17 mouse cellular contexts compared by ENCODE assay signal in genomic region chr7:145114145-145114544, GRCm38 (mm10).
DNase-seq lines count a peak whose midpoint lies in the region; ATAC-seq and TF ChIP-seq lines count a peak whose summit lies in the region.
"Had no signal": no experiment of that assay in that cellular context is flagged by ENCODE, and none has a peak within 500 bp of the region (broad histone marks: within the 10 kb centered on the region; RNA-seq: fewer than 3 reads in every experiment).

No protein-coding gene starts in this region.

- no peaks in the 10 kb centered on the region for H3K27me3 ChIP-seq in heart, adult 2 months (ENCODE audit: control insufficient read depth, insufficient read depth, low read length)
- H3K27me3 ChIP-seq in kidney, postnatal 0 days (ENCODE audit: insufficient read depth, low read length), result no peaks in the 10 kb centered on the region
- H3K27me3 ChIP-seq in limb, embryonic 10.5 days (ENCODE audit: low read depth, poor library complexity, severe bottlenecking), result no peaks in the 10 kb centered on the region
- H3K27me3 ChIP-seq: limb, embryonic 13.5 days; stomach, embryonic 15.5 days had no signal

- no peak for ATAC-seq in kidney, postnatal 0 days (replicated peaks; ENCODE audit: low FRiP score, low read depth)
- ATAC-seq: forebrain, embryonic 14.5 days; hindbrain, embryonic 16.5 days had no signal

- peak overlapping the region; percentile 2; the same call in 1 of the 2 replicates for H3K27ac ChIP-seq in heart, adult 2 months
- no peak overlapping the region for H3K27ac ChIP-seq in kidney, postnatal 0 days
- H3K27ac ChIP-seq in limb, embryonic 10.5 days, result peak overlapping the region; percentile 39
- H3K27ac ChIP-seq: limb, embryonic 13.5 days; stomach, embryonic 15.5 days had no signal

- 68% methylated on average over 2 of the region's 2 CpGs for WGBS in heart, adult 2 months
- 61% methylated on average over 2 of the region's 2 CpGs for WGBS in kidney, postnatal 0 days
- 62% methylated on average over 2 of the region's 2 CpGs for WGBS in limb, embryonic 10.5 days

- H3K4me3 ChIP-seq in heart, adult 2 months, result no peak overlapping the region
- H3K4me3 ChIP-seq in kidney, postnatal 0 days (replicated peaks; ENCODE audit: low read depth, low read length), result no peak overlapping the region
- H3K4me3 ChIP-seq in limb, embryonic 10.5 days, result no peak overlapping the region
- H3K4me3 ChIP-seq: limb, embryonic 13.5 days; megakaryocyte, embryonic 14.5 days; stomach, embryonic 15.5 days had no signal

- no peak overlapping the region for H3K9ac ChIP-seq in heart, adult 2 months (ENCODE audit: low read depth, low read length)
- no peak overlapping the region for H3K9ac ChIP-seq in kidney, postnatal 0 days (ENCODE audit: low read depth, low read length)
- H3K9ac ChIP-seq: limb, embryonic 13.5 days; stomach, embryonic 15.5 days had no signal

- H3K4me2 ChIP-seq in kidney, postnatal 0 days (ENCODE audit: low read length), result no peak overlapping the region
- H3K4me2 ChIP-seq: limb, embryonic 13.5 days; stomach, embryonic 15.5 days had no signal

- no peak for TF ChIP-seq POLR2A in heart, adult 2 months (IDR thresholded peaks at IDR 0.05; ENCODE audit: insufficient read depth, low read depth, low read length)

- H3K4me1 ChIP-seq in heart, adult 2 months (ENCODE audit: control insufficient read depth, insufficient read depth, low read length), result peaks cover 37% of the 10 kb centered on the region
- peaks cover 31% of the 10 kb centered on the region for H3K4me1 ChIP-seq in kidney, postnatal 0 days (replicated peaks; ENCODE audit: insufficient read depth, low read length)
- peaks cover 50% of the 10 kb centered on the region for H3K4me1 ChIP-seq in limb, embryonic 10.5 days

- no peaks in the 10 kb centered on the region for H3K79me2 ChIP-seq in heart, adult 2 months (replicated peaks; ENCODE audit: control insufficient read depth, insufficient read depth, low read length)

- no peak for TF ChIP-seq CTCF in heart, adult 2 months (IDR thresholded peaks at IDR 0.05)
- peak; percentile 28; the same call in 1 of the 2 replicates for TF ChIP-seq CTCF in kidney, postnatal 0 days (IDR thresholded peaks at IDR 0.05; ENCODE audit: low read depth)

- no peak for DNase-seq in heart, adult 2 months
- no peak for DNase-seq in heart, adult 9 months (ENCODE audit: low spot score in 2 of 2)
- no peak for DNase-seq in kidney, postnatal 0 days (ENCODE audit: low spot score)
- no peak for DNase-seq in kidney, adult 8-10 months
- DNase-seq in lung, postnatal 10 days, result peak; percentile 43
- DNase-seq in lung, postnatal 36 days, result no peak
- no peak for DNase-seq in limb, embryonic 10.5 days (ENCODE audit: low spot score)
- no peak for DNase-seq in c-Kit-positive CD71-positive TER-119-positive erythroid progenitor cells, embryonic 14.5 days (ENCODE audit: low spot score)
- DNase-seq: cerebellum, adult 18-20 months; cerebellum, postnatal 36 days; gastrocnemius, postnatal 10 days; right cerebral cortex, postnatal 25 days had no signal

- H3K9me3 ChIP-seq in kidney, postnatal 0 days (replicated peaks; ENCODE audit: low read length), result no peaks in the 10 kb centered on the region
- H3K9me3 ChIP-seq in limb, embryonic 10.5 days (replicated peaks), result no peaks in the 10 kb centered on the region
- H3K9me3 ChIP-seq: limb, embryonic 13.5 days; megakaryocyte, embryonic 14.5 days; stomach, embryonic 15.5 days had no signal

- TF ChIP-seq EP300 in heart, adult 2 months (IDR thresholded peaks at IDR 0.05; ENCODE audit: insufficient read depth, low read depth, low read length), result 0 out of 2 replicates have a peak, but pooled peaks have one; percentile 8

- intact Hi-C loops in heart, adult 2 months (cut with DNase I), result no loop called here

- no peaks in the 10 kb centered on the region for H3K36me3 ChIP-seq in heart, adult 2 months (ENCODE audit: control insufficient read depth, insufficient read depth, low read length)
- H3K36me3 ChIP-seq in kidney, postnatal 0 days (ENCODE audit: insufficient read depth, low read length), result no peaks in the 10 kb centered on the region
- no peaks in the 10 kb centered on the region for H3K36me3 ChIP-seq in limb, embryonic 10.5 days
- H3K36me3 ChIP-seq: limb, embryonic 13.5 days; stomach, embryonic 15.5 days had no signal
